Mouse (Mus musculus) granulocyte monocyte progenitor cell, adult 5-6 weeks (primary cell): ENCODE measurements at regions not wholly inside any gene's neighbourhood (a gene's known extent, or its start where the extent isn't known, plus 50 kb on each side); places are given as distances from the start of the nearest gene placed in this dataset.

Source experiments
- ATAC-seq: replicated peaks from 2 replicates; pipeline ENCODE4 v1.8.0; 2016; ENCODE audit warnings: mild to moderate bottlenecking, moderate TSS enrichment, inconsistent platforms; ENCODE audit not compliant: poor library complexity, severe bottlenecking

GRCm38 (mm10) chr8:31314692-31315358 is 2113.7 kb upstream of the 5930422O12Rik start:
- ATAC-seq = no peak

GRCm38 (mm10) chr8:31315359-31315705 is 2113.2 kb upstream of the 5930422O12Rik start:
- no peak for ATAC-seq

GRCm38 (mm10) chr8:31333545-31334297 is 2094.8 kb upstream of the 5930422O12Rik start:
- ATAC-seq = no peak

- no peak for ATAC-seq
Measured at GRCm38 (mm10) chr8:31348504-31348903, 2080.0 kb upstream of the 5930422O12Rik start.

GRCm38 (mm10) chr8:31369636-31370035 is 2058.9 kb upstream of the 5930422O12Rik start:
- ATAC-seq = no peak

GRCm38 (mm10) chr8:31370137-31371010 is 2058.1 kb upstream of the 5930422O12Rik start:
- ATAC-seq = no peak

GRCm38 (mm10) chr8:31371656-31372055 is 2056.9 kb upstream of the 5930422O12Rik start:
- ATAC-seq = no peak

- ATAC-seq = peak; percentile 67
Measured at GRCm38 (mm10) chr8:31372397-31372796, 2056.1 kb upstream of the 5930422O12Rik start.

- ATAC-seq = no peak
Measured at GRCm38 (mm10) chr8:31373140-31373787, 2055.2 kb upstream of the 5930422O12Rik start.

- ATAC-seq = no peak
Measured at GRCm38 (mm10) chr8:31377698-31378334, 2050.7 kb upstream of the 5930422O12Rik start.

GRCm38 (mm10) chr8:31404811-31405210 is 2023.7 kb upstream of the 5930422O12Rik start:
- ATAC-seq = no peak

GRCm38 (mm10) chr8:31422241-31422640 is 2006.3 kb upstream of the 5930422O12Rik start:
- no peak for ATAC-seq

GRCm38 (mm10) chr8:31427706-31428105 is 2000.8 kb upstream of the 5930422O12Rik start:
- no peak for ATAC-seq

GRCm38 (mm10) chr8:31436445-31437191 is 1991.9 kb upstream of the 5930422O12Rik start:
- ATAC-seq = no peak

- ATAC-seq = no peak
Measured at GRCm38 (mm10) chr8:31444834-31445233, 1983.7 kb upstream of the 5930422O12Rik start.

GRCm38 (mm10) chr8:31447984-31448383 is 1980.5 kb upstream of the 5930422O12Rik start:
- no peak for ATAC-seq

GRCm38 (mm10) chr8:31454736-31455391 is 1973.6 kb upstream of the 5930422O12Rik start:
- ATAC-seq = no peak

GRCm38 (mm10) chr8:31460349-31460748 is 1968.2 kb upstream of the 5930422O12Rik start:
- ATAC-seq = no peak
